In genomic region chr5:148399660-148400443, GRCm38 (mm10) we compare ENCODE assay signal across 8 mouse cellular contexts. TPM values are rescaled to one million over a fixed set of nuclear protein-coding genes. Genes with fewer than 3 reads are reported as not detected.
DNase-seq lines count a peak whose midpoint lies in the region; ATAC-seq and TF ChIP-seq lines count a peak whose summit lies in the region.

TSS of gene Slc7a1 (minus strand) at chr5:148399904.

- no peak for TF ChIP-seq CTCF in cortical plate, adult 2 months (IDR thresholded peaks at IDR 0.05; ENCODE audit: extremely low read depth, insufficient read depth, low read length)

- DNase-seq in gastrocnemius, postnatal 10 days = peak; percentile 90
- peak; percentile 81 to 93 for DNase-seq in left cerebral cortex, postnatal 10 days (ENCODE audit: extremely low spot score in 1 of 2, low spot score in 2 of 2)
- peak; percentile 92 for DNase-seq in right cerebral cortex, postnatal 25 days
- DNase-seq in urinary bladder, postnatal 4 days (ENCODE audit: low spot score in 2 of 2) = peak; percentile 88 to 89

- peak; percentile 76 for ATAC-seq in activated CD4-positive, CD25-positive, alpha-beta regulatory T cell, adult 4 months
- peak; percentile 76 for ATAC-seq in inflammation-experienced regulatory T-cells, adult 6 months
- peak; percentile 86 for ATAC-seq in megakaryocyte-erythroid progenitor cell, adult 5-6 weeks (replicated peaks; ENCODE audit: low FRiP score, low TSS enrichment, poor library complexity, severe bottlenecking)

- peak within 1 kb of the TSS; percentile 74 for H3K4me3 ChIP-seq in cortical plate, adult 2 months (ENCODE audit: insufficient read depth, low read length)

- no peak within 1 kb of the TSS for H3K27ac ChIP-seq in cortical plate, adult 2 months (ENCODE audit: insufficient read depth, low read length)

- 0 out of 2 replicates have a peak, but pooled peaks have one; percentile 28 for TF ChIP-seq POLR2A in cortical plate, adult 2 months (IDR thresholded peaks at IDR 0.05; ENCODE audit: extremely low read depth, insufficient read depth, low read length)

- H3K4me1 ChIP-seq in cortical plate, adult 2 months (ENCODE audit: control insufficient read depth, insufficient read depth, low read length) = peaks cover 2% of the 10 kb centered on the region; the same call in 1 of the 2 replicates

- intact Hi-C loops in left cerebral cortex, postnatal 10 days (cut with DNase I) = no loop called here

RNA-seq across cellular contexts. Expression of gene Slc7a1, which starts in this region (rescaled TPM):
- 10 to 100 TPM; 11.9 to 13.0 TPM for polyA plus RNA-seq in activated CD4-positive, CD25-positive, alpha-beta regulatory T cell, adult 4 months (2017; shearing (Covaris generic))
- polyA plus RNA-seq in cortical plate, adult 2 months (2012; rRNA removed) = 9.3 and 10.2 TPM in 2 replicates
- 1 to 10 TPM; 8.0 to 9.8 TPM for total RNA-seq in gastrocnemius, postnatal 10 days (2021)
- polyA plus RNA-seq in inflammation-experienced regulatory T-cells, adult 6 months (2017; shearing (Covaris generic)) = 10 to 100 TPM in 2 of 3 experiments, 1 to 10 TPM in 1; 8.5 to 21.4 (median 11.4) TPM
- total RNA-seq in left cerebral cortex, postnatal 10 days (2021) = 10 to 100 TPM; 70.9 to 74.5 TPM
- 29.6 and 46.1 TPM in 2 replicates for total RNA-seq in megakaryocyte-erythroid progenitor cell, adult 5-6 weeks (2014; fragmentation: Nextera tagmentation)
- total RNA-seq in megakaryocyte-erythroid progenitor cell, adult 5-6 weeks (2017) = 17.8 and 22.7 TPM in 2 replicates
